Mouse (Mus musculus): ENCODE data around the gene Usb1.

- TF ChIP-seq POLR2A (IDR thresholded peaks at IDR 0.05; ENCODE audit: low read depth, low read length): no peak
- no peak for TF ChIP-seq CTCF (IDR thresholded peaks at IDR 0.05; ENCODE audit: borderline replicate concordance, insufficient read depth, low read length)
Observed at GRCm38 (mm10) chr8:95381595-95381994, 49.5 kb downstream of the Usb1 start.

All from embryonic fibroblast, embryonic 13.5 days (primary cell).